Mouse (Mus musculus): ENCODE data around the gene Dnmt1. TPM values are rescaled to one million over a fixed set of nuclear protein-coding genes. Genes with fewer than 3 reads are reported as not detected.
"Not testable (repeated sequence)": the region's sequence is repeated elsewhere in the genome, so short reads cannot be mapped to it uniquely, and the experiment has no call there.

Gene Dnmt1
- 46.8 and 56.5 TPM in 2 replicates for polyA plus RNA-seq (2014; fragmentation: Nextera tagmentation; extraction: Ambion mirVana)

DNA sequence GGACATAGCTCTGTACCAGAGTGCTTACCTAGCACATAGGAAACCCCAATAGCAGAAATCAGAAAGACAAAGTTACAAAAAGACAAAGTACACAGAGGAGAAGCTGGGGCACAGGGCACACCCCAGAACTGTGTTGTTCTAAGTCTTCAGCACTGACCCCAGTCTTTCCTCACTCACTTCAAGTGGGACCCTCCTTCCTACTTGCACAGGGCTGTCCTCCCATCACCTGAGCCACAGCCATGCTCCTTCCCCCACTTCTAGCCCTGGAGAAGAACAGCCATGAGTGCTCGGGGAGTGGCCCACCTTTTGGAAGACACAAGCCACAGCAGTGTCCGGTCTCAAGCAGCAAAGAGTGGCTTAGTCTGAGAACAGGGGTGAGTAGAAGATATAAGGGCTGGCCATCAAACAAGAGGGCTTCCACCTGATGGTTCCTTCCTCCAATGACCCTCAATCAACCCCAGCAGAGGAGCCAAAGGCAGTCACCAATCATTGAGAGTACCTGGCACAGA lies at the start of gene Dnmt1:
Gene Dnmt1 (minus strand): TSS at position 459 of the 509 bp plus-strand sequence.
- H3K4me1 ChIP-seq (ENCODE audit: control insufficient read depth, insufficient read depth, low read length), result no peaks in the 10 kb centered on the region
- no peak within 1 kb of the TSS for H3K27ac ChIP-seq (replicated peaks; ENCODE audit: low read depth, low read length)
- 91% methylated on average over 2 of the region's 2 CpGs for WGBS
- peaks cover 10% of the 10 kb centered on the region; the same call in 1 of the 2 replicates for H3K36me3 ChIP-seq (ENCODE audit: control insufficient read depth, insufficient read depth, low read length)
- no peaks in the 10 kb centered on the region for H3K27me3 ChIP-seq (replicated peaks; ENCODE audit: control insufficient read depth, insufficient read depth, low read length)
- ATAC-seq (ENCODE audit: low read depth) (no peak), DNase-seq (ENCODE audit: low spot score) (no peak)
- H3K9ac ChIP-seq (ENCODE audit: low read depth, low read length), result no peak within 1 kb of the TSS
- H3K4me2 ChIP-seq (ENCODE audit: low read depth, low read length), result no peak within 1 kb of the TSS
- no peaks in the 10 kb centered on the region for H3K9me3 ChIP-seq (ENCODE audit: control insufficient read depth, low read length)
- no peak within 1 kb of the TSS for H3K4me3 ChIP-seq (ENCODE audit: low read depth, low read length)

DNA sequence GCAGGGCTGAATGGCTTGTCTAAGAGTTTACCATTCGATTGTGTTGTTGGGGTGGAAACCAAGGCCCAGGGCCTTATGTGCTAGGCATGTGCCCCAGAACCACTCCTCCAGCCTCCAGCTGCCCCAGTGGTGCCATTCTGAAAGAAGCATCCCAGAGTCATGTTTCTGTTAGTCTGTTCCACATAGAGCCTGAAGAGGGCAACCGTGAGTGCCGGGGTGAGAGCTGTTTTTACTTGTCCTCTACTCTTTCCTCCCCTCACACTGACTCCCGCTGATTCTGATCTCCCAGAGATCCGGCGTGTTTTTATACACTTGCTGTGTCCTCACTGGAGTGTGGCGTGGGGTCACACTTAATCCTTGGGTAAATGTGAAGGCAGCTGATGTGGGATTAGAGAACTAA lies 48.3 kb upstream of the Dnmt1 start:
- peaks cover 45% of the 10 kb centered on the region for H3K36me3 ChIP-seq (ENCODE audit: control insufficient read depth, insufficient read depth, low read length)
- no peak for DNase-seq (ENCODE audit: low spot score)
- WGBS, result 86% methylated on average over 7 of the region's 7 CpGs

DNA sequence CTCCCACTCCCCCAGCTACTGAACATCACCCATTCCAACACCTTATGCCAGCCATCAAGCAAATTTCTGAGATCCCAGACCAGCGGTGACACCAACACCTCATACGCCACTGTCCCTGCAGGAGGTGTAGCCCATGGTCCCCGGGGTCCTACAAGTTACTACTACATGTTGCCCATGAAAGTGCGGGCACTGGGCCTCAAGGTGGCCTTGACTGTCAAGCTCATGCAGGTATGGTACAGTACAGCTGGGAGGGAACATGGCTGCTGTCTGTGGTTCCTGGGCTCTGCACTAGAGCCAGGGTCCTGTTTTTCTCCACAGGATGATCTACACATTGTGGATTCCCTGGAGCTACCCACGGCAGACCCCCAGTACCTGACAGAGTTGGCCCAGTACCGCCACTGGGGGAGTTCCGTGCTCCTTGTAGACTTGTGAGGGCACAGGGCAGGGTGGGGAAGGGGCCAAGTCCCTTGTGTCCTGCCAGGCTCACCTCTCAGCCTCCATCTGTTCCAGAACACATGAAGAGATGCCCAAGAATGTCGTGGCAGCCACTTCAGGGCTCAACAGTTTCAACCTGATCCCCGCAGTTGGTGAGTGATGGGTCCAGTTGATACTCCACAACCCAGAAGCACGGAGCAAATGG lies 47.7 kb upstream of the Dnmt1 start:
- DNase-seq (ENCODE audit: low spot score) (no peak), ATAC-seq (ENCODE audit: low read depth) (no peak)
- H3K9me3 ChIP-seq (ENCODE audit: control insufficient read depth, low read length), result no peaks in the 10 kb centered on the region
- H3K9ac ChIP-seq (ENCODE audit: low read depth, low read length), result no peak overlapping the region
- no peak overlapping the region for H3K27ac ChIP-seq (replicated peaks; ENCODE audit: low read depth, low read length)
- peaks cover 45% of the 10 kb centered on the region for H3K36me3 ChIP-seq (ENCODE audit: control insufficient read depth, insufficient read depth, low read length)
- no peak overlapping the region for H3K4me3 ChIP-seq (ENCODE audit: low read depth, low read length)
- H3K4me1 ChIP-seq (ENCODE audit: control insufficient read depth, insufficient read depth, low read length), result no peaks in the 10 kb centered on the region
- H3K27me3 ChIP-seq (replicated peaks; ENCODE audit: control insufficient read depth, insufficient read depth, low read length), result no peaks in the 10 kb centered on the region
- H3K4me2 ChIP-seq (ENCODE audit: low read depth, low read length), result no peak overlapping the region
- WGBS, result 92% methylated on average over 9 of the region's 10 CpGs

More for the DNA sequence above, 48.3 kb upstream of the Dnmt1 start:
- H3K4me2 ChIP-seq (ENCODE audit: low read depth, low read length), result no peak overlapping the region
- H3K27ac ChIP-seq (replicated peaks; ENCODE audit: low read depth, low read length), result no peak overlapping the region
- H3K4me3 ChIP-seq (ENCODE audit: low read depth, low read length), result no peak overlapping the region
- H3K4me1 ChIP-seq (ENCODE audit: control insufficient read depth, insufficient read depth, low read length), result no peaks in the 10 kb centered on the region
- H3K9me3 ChIP-seq (ENCODE audit: control insufficient read depth, low read length), result no peaks in the 10 kb centered on the region
- no peak for ATAC-seq (ENCODE audit: low read depth)
- no peak overlapping the region for H3K9ac ChIP-seq (ENCODE audit: low read depth, low read length)
- no peaks in the 10 kb centered on the region for H3K27me3 ChIP-seq (replicated peaks; ENCODE audit: control insufficient read depth, insufficient read depth, low read length)

DNA sequence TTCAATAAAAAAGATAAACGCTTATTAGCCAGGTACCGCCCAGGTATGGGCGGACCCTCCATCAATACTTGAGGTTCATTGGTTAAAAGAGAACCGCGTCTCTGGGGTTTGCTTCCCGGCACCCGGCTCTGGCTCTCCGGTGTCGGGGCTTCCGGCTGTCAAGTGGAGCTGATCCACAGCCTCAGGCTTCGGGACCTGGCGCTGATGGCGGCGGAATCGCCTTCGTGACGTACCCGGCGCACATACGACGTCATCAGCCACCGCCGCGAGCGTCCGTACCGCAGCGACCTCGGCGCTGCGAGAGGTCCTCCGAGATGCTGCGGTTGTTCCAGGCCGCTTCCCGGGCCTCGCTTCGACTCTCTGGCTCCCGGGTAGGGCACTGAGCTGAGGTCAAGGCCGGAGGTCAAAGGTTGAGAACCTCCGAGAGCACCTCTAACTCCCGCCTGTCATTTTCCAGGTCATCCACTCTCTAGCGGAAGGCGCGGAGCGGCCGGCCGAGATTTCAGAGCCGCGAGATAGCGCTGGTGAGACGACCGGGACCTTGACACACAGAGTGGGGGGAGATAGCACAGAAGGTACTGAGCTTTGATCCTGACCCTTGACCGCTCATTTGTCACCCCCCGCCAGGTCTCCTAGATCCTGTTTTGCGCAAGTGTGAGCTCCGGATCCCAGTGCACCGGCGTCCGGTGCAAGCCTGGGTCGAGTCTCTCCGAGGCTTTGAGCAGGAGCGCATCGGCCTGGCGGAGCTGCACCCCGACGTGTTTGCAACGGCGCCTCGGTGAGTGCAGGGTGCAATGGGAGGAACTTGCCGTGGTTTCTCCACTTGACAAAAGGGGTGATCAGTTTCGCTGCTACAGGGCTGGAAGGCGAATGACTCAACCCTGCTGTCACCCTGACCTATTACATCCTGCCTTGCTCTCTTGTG lies 43.2 kb upstream of the Dnmt1 start, which contains the start of gene Mrpl4:
Gene Mrpl4 (plus strand): TSS at position 112 of the 925 bp plus-strand sequence.
- WGBS, result under 1% methylated on average over 62 of the region's 72 CpGs
- H3K36me3 ChIP-seq (ENCODE audit: control insufficient read depth, insufficient read depth, low read length), result peaks cover 32% of the 10 kb centered on the region
- H3K27me3 ChIP-seq (replicated peaks; ENCODE audit: control insufficient read depth, insufficient read depth, low read length), result no peaks in the 10 kb centered on the region
- peak within 1 kb of the TSS; percentile 87 for H3K9ac ChIP-seq (ENCODE audit: low read depth, low read length)
- H3K27ac ChIP-seq (replicated peaks; ENCODE audit: low read depth, low read length), result peak within 1 kb of the TSS; percentile 79
- H3K4me2 ChIP-seq (ENCODE audit: low read depth, low read length), result peak within 1 kb of the TSS; percentile 78
- no peaks in the 10 kb centered on the region for H3K9me3 ChIP-seq (ENCODE audit: control insufficient read depth, low read length)
- peak within 1 kb of the TSS; percentile 87 for H3K4me3 ChIP-seq (ENCODE audit: low read depth, low read length)
- H3K4me1 ChIP-seq (ENCODE audit: control insufficient read depth, insufficient read depth, low read length), result no peaks in the 10 kb centered on the region
- peak; percentile 90 for DNase-seq (ENCODE audit: low spot score)
- ATAC-seq (ENCODE audit: low read depth), result peak; percentile 86

DNA sequence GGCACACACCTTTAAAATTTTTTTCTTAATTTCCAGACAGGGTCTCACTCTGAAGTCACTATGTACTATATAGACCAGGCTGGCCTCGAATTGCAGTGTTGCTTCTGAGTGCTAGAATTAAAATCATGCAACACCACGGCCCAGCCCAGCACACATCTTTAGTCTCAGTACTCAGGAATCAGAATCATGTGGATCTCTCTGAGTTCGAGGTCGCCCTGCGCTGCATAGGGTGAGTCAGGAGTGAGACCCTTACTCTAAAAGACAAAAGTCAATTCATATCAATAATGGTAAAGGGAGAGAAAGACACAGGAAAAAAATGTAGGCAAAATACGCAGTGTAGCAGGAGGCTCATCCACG lies 42.6 kb upstream of the Dnmt1 start:
- DNase-seq (ENCODE audit: low spot score) (no peak), ATAC-seq (ENCODE audit: low read depth) (peak; percentile 10)
- Histone ChIP-seq H3K9me3 (ENCODE audit: control insufficient read depth, low read length) (no peaks in the 10 kb centered on the region), H3K4me1 (ENCODE audit: control insufficient read depth, insufficient read depth, low read length) (no peaks in the 10 kb centered on the region), H3K4me2 (ENCODE audit: low read depth, low read length) (peak overlapping the region; percentile 78), H3K9ac (ENCODE audit: low read depth, low read length) (peak overlapping the region; percentile 87), H3K27ac (replicated peaks; ENCODE audit: low read depth, low read length) (peak overlapping the region; percentile 79), H3K36me3 (ENCODE audit: control insufficient read depth, insufficient read depth, low read length) (peaks cover 25% of the 10 kb centered on the region), H3K4me3 (ENCODE audit: low read depth, low read length) (peak overlapping the region; percentile 87), H3K27me3 (replicated peaks; ENCODE audit: control insufficient read depth, insufficient read depth, low read length) (no peaks in the 10 kb centered on the region)
- 9% methylated on average over 7 of the region's 7 CpGs for WGBS

DNA sequence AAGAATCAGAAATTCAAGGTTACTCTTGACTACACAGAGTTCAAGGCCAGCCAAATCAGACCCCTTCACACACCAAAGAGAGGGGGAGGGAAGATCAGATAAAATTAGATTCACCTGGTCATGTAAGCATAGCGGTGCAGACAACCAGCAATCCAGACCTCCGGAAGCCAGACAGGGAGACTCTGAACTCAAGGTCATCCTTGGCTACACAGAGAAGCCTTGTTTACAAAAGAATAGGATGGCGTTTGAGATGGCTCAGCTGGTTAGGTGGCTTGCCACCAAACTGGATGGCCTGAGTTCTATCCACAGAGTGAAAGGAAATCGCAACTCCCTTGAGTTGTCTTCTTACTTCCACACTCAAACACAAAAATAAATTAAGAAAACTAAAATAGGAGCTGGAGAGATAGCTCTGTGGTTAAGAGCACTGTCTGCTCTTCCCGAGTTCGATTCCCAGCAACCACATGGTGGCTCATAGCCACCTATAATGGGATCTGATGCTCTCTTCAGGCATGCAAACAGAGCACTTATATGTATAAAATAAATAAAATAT lies 42.0 kb upstream of the Dnmt1 start:
- WGBS, result 58% methylated on average over 6 of the region's 6 CpGs
- no peak for DNase-seq (ENCODE audit: low spot score)
- Histone ChIP-seq H3K4me1 (ENCODE audit: control insufficient read depth, insufficient read depth, low read length) (no peaks in the 10 kb centered on the region), H3K27ac (replicated peaks; ENCODE audit: low read depth, low read length) (no peak overlapping the region), H3K4me2 (ENCODE audit: low read depth, low read length) (no peak overlapping the region; the same call in 1 of the 2 replicates), H3K4me3 (ENCODE audit: low read depth, low read length) (peak overlapping the region; percentile 87), H3K27me3 (replicated peaks; ENCODE audit: control insufficient read depth, insufficient read depth, low read length) (no peaks in the 10 kb centered on the region), H3K9ac (ENCODE audit: low read depth, low read length) (no peak overlapping the region), H3K36me3 (ENCODE audit: control insufficient read depth, insufficient read depth, low read length) (peaks cover 20% of the 10 kb centered on the region), H3K9me3 (ENCODE audit: control insufficient read depth, low read length) (no peaks in the 10 kb centered on the region)
- ATAC-seq (ENCODE audit: low read depth), result no peak

DNA sequence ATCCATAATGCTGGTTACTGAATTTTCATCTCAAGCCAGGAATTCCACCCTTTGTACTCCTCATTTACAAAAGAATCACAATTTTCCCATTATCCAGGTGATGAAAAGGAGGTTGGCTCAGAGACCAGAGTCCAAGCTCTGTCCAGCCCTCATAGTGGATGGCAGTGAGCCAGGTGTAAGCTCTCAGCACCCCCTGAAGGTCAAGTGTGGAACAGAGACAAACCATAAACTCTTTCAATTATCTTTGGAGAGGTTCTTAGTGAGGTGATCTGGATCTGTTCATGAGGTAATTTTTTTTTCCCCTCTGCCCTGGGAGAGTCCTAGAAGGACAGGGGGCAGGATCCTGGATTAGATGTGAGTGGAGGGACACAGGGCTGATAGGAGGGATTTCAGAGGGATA lies 41.1 kb upstream of the Dnmt1 start:
- Histone ChIP-seq H3K36me3 (ENCODE audit: control insufficient read depth, insufficient read depth, low read length) (peaks cover 12% of the 10 kb centered on the region), H3K27ac (replicated peaks; ENCODE audit: low read depth, low read length) (no peak overlapping the region), H3K4me3 (ENCODE audit: low read depth, low read length) (no peak overlapping the region), H3K9ac (ENCODE audit: low read depth, low read length) (no peak overlapping the region), H3K9me3 (ENCODE audit: control insufficient read depth, low read length) (no peaks in the 10 kb centered on the region), H3K4me1 (ENCODE audit: control insufficient read depth, insufficient read depth, low read length) (no peaks in the 10 kb centered on the region), H3K4me2 (ENCODE audit: low read depth, low read length) (no peak overlapping the region), H3K27me3 (replicated peaks; ENCODE audit: control insufficient read depth, insufficient read depth, low read length) (no peaks in the 10 kb centered on the region)
- no peak for DNase-seq (ENCODE audit: low spot score)
- ATAC-seq (ENCODE audit: low read depth), result no peak; the same call in 1 of the 2 replicates

DNA sequence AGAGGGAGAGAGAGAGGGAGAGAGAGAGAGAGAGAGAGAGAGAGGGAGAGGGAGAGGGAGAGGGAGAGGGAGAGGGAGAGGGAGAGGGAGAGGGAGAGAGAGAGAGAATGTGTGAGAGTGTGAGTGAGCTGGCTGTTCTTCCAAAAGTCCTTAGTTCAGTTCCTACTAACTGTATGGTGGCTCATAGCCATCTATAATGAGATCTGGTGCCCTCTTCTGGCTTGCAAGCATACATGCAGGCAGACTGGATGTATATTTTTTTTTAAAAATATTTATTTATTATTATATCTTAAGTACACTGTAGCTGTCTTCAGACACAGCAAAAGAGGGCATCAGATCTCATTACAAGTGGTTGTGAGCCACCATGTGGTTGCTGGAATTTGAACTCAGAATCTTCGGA lies 38.6 kb upstream of the Dnmt1 start:
- WGBS, result 68% methylated on average over 1 of the region's 1 CpGs
- H3K4me2 ChIP-seq (ENCODE audit: low read depth, low read length); H3K9ac ChIP-seq (ENCODE audit: low read depth, low read length); H3K4me1 ChIP-seq (ENCODE audit: control insufficient read depth, insufficient read depth, low read length); ATAC-seq (ENCODE audit: low read depth); H3K9me3 ChIP-seq (ENCODE audit: control insufficient read depth, low read length); H3K4me3 ChIP-seq (ENCODE audit: low read depth, low read length); H3K27ac ChIP-seq (replicated peaks; ENCODE audit: low read depth, low read length); DNase-seq (ENCODE audit: low spot score); H3K36me3 ChIP-seq (ENCODE audit: control insufficient read depth, insufficient read depth, low read length); H3K27me3 ChIP-seq (replicated peaks; ENCODE audit: control insufficient read depth, insufficient read depth, low read length): not testable (repeated sequence)

Measured in embryonic facial prominence, embryonic 14.5 days (tissue).